Mouse (Mus musculus) 3T3-L1 (cell line): ENCODE data around the gene Itgb4.
A peak's percentile ranks its signal among the peaks of the same experiment; 100 is the strongest.
"Not testable (repeated sequence)": the region's sequence is repeated elsewhere in the genome, so short reads cannot be mapped to it uniquely, and the experiment has no call there.

Experiments
- DNase-seq: peaks from one replicate; pipeline ENCODE4 v3.0.0-alpha.2; 2015; ENCODE audit warnings: low read depth, low spot score

Itgb4 gene

GRCm38 (mm10) chr11:116008832-116009375, 34.4 kb downstream of the Itgb4 start:
- DNase-seq = no peak

- no peak for DNase-seq
Measured at GRCm38 (mm10) chr11:116009661-116010060, 35.2 kb downstream of the Itgb4 start.

GRCm38 (mm10) chr11:116010146-116010545, 35.6 kb downstream of the Itgb4 start:
- DNase-seq = no peak

- DNase-seq = no peak
Measured at GRCm38 (mm10) chr11:116010948-116011347, 36.4 kb downstream of the Itgb4 start.

GRCm38 (mm10) chr11:116011529-116012261, 37.2 kb downstream of the Itgb4 start:
- peak; percentile 47 for DNase-seq

- peak; percentile 90 for DNase-seq
Measured at GRCm38 (mm10) chr11:116012262-116012947, 37.9 kb downstream of the Itgb4 start, which contains the start of gene Galk1. TSS of gene Galk1 (minus strand) at chr11:116012719.

- no peak for DNase-seq
Measured at GRCm38 (mm10) chr11:116014821-116015220, 40.3 kb downstream of the Itgb4 start.

GRCm38 (mm10) chr11:116018106-116018505, 43.6 kb downstream of the Itgb4 start:
- peak; percentile 73 for DNase-seq

GRCm38 (mm10) chr11:116018867-116019266, 44.4 kb downstream of the Itgb4 start:
- DNase-seq = not testable (repeated sequence)

- peak; percentile 78 for DNase-seq
Measured at GRCm38 (mm10) chr11:116019360-116019791, 44.9 kb downstream of the Itgb4 start.

- peak; percentile 79 for DNase-seq
Measured at GRCm38 (mm10) chr11:116019976-116020411, 45.5 kb downstream of the Itgb4 start.

GRCm38 (mm10) chr11:116020519-116020922, 46.0 kb downstream of the Itgb4 start:
- peak; percentile 86 for DNase-seq

- DNase-seq = peak; percentile 69
Measured at GRCm38 (mm10) chr11:116021328-116022220, 47.1 kb downstream of the Itgb4 start.

GRCm38 (mm10) chr11:116022256-116022780, 47.8 kb downstream of the Itgb4 start:
- DNase-seq = peak; percentile 56

- DNase-seq = peak; percentile 38
Measured at GRCm38 (mm10) chr11:116023074-116023770, 48.7 kb downstream of the Itgb4 start.

GRCm38 (mm10) chr11:116023771-116024355, 49.4 kb downstream of the Itgb4 start:
- DNase-seq = no peak

GRCm38 (mm10) chr11:116024356-116024808, 49.9 kb downstream of the Itgb4 start:
- DNase-seq = peak; percentile 100

GRCm38 (mm10) chr11:116025056-116025845, 50.7 kb downstream of the Itgb4 start:
- no peak for DNase-seq

GRCm38 (mm10) chr11:116027756-116028155, 53.2 kb downstream of the Itgb4 start, which contains the start of gene H3f3b:
TSS of gene H3f3b (minus strand) at chr11:116027962.
- DNase-seq = no peak
